Mouse (Mus musculus): ENCODE data around the gene Nfatc2ip. TPM values are rescaled to one million over a fixed set of nuclear protein-coding genes. Genes with fewer than 3 reads are reported as not detected.
"Not testable (repeated sequence)": the region's sequence is repeated elsewhere in the genome, so short reads cannot be mapped to it uniquely, and the experiment has no call there.

Gene Nfatc2ip
- polyA plus RNA-seq, 1 experiment = 11.0 TPM

DNA sequence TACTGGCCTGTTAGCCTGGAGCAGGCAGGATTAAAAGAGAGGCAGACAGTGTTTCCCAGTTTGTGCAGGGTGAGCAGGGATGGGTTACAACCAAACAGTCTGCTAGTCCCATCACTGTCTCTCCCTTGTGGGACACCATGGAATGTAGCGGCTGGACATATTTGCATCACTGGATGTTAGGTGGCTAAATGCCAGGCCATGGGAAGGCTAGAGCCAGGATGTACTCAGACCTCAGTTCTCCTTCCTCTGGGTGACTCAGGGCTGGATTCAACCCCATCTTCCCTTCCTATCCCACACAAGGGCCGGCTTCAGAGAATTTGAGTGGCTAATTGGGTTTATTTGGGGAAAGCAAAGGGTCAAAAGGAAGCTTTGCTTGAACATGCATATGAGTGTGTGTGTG lies 12.1 kb upstream of the Nfatc2ip start:
- TF ChIP-seq CTCF (IDR thresholded peaks at IDR 0.05; ENCODE audit: borderline replicate concordance, extremely low read depth, insufficient read depth, insufficient read length) = no peak
- no peak for TF ChIP-seq POLR2A (IDR thresholded peaks at IDR 0.05; ENCODE audit: borderline replicate concordance, extremely low read depth, insufficient read depth, insufficient read length, poor library complexity, severe bottlenecking)
- DNase-seq (ENCODE audit: low read depth) = no peak

GRCm38 (mm10) chr7:126402518-126402917 lies 6.0 kb upstream of the Nfatc2ip start:
- not testable (repeated sequence) for DNase-seq (ENCODE audit: low read depth)

DNA sequence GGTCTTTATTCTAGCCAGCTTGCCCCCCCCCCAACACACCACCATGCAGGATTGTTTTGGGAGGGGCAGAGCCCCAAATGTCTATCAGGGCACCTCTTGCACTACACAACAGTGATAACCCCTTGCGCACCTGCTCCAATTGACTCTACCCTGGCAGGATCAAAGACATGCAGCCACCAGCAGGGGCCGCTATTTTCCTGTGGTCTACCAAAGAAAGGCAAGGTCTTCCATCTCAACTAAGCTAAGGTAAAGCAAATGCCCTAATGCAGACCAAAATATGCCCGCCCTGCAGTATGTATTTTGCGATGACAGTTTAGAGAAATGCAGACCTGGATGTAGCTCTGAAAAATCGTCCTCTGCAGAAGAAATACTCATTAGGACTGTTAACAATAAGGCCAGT lies 3.0 kb upstream of the Nfatc2ip start:
- no peak for TF ChIP-seq POLR2A (IDR thresholded peaks at IDR 0.05; ENCODE audit: borderline replicate concordance, extremely low read depth, insufficient read depth, insufficient read length, poor library complexity, severe bottlenecking)
- TF ChIP-seq CTCF (IDR thresholded peaks at IDR 0.05; ENCODE audit: borderline replicate concordance, extremely low read depth, insufficient read depth, insufficient read length) = peak; percentile 91
- DNase-seq (ENCODE audit: low read depth) = peak; percentile 87

- DNase-seq (ENCODE audit: low read depth) = no peak
- no peak for TF ChIP-seq CTCF (IDR thresholded peaks at IDR 0.05; ENCODE audit: borderline replicate concordance, extremely low read depth, insufficient read depth, insufficient read length)
- no peak for TF ChIP-seq POLR2A (IDR thresholded peaks at IDR 0.05; ENCODE audit: borderline replicate concordance, extremely low read depth, insufficient read depth, insufficient read length, poor library complexity, severe bottlenecking)
These were observed 1.3 kb upstream of the Nfatc2ip start for GRCm38 (mm10) chr7:126397822-126398221.

- no peak for DNase-seq (ENCODE audit: low read depth)
- TF ChIP-seq CTCF (IDR thresholded peaks at IDR 0.05; ENCODE audit: borderline replicate concordance, extremely low read depth, insufficient read depth, insufficient read length) (no peak), POLR2A (IDR thresholded peaks at IDR 0.05; ENCODE audit: borderline replicate concordance, extremely low read depth, insufficient read depth, insufficient read length, poor library complexity, severe bottlenecking) (no peak)
These were observed 684 bp upstream of the Nfatc2ip start for GRCm38 (mm10) chr7:126397221-126397620.

- not testable (repeated sequence) for DNase-seq (ENCODE audit: low read depth)
These were observed 4.3 kb downstream of the Nfatc2ip start for GRCm38 (mm10) chr7:126392086-126392884.

- TF ChIP-seq CTCF (IDR thresholded peaks at IDR 0.05; ENCODE audit: borderline replicate concordance, extremely low read depth, insufficient read depth, insufficient read length) (no peak), POLR2A (IDR thresholded peaks at IDR 0.05; ENCODE audit: borderline replicate concordance, extremely low read depth, insufficient read depth, insufficient read length, poor library complexity, severe bottlenecking) (no peak)
- no peak for DNase-seq (ENCODE audit: low read depth)
These were observed 8.4 kb downstream of the Nfatc2ip start for GRCm38 (mm10) chr7:126388185-126388584.

DNA sequence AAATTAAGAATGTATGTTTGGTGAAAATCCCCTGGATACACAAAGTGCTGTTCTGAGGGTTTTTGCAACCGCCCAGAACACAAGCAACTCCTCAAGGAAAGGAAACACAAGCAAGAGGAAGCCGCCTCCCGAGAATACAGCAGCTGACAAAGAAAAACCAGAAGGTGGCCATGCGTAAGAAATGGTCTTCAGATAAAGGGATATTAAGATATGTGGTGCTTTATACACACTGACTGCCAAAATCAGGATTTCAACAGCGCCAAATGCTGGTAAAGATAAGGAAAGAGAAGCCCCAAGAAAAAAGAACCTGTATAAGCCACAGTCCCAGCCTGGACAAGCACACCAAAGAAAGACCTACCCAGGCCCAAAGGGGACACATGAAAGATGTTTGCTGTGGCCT lies 13.0 kb downstream of the Nfatc2ip start:
- DNase-seq (ENCODE audit: low read depth) = no peak
- TF ChIP-seq POLR2A (IDR thresholded peaks at IDR 0.05; ENCODE audit: borderline replicate concordance, extremely low read depth, insufficient read depth, insufficient read length, poor library complexity, severe bottlenecking) = no peak
- TF ChIP-seq CTCF (IDR thresholded peaks at IDR 0.05; ENCODE audit: borderline replicate concordance, extremely low read depth, insufficient read depth, insufficient read length) = no peak

GRCm38 (mm10) chr7:126377278-126378158 lies 19.0 kb downstream of the Nfatc2ip start, which contains the start of gene Spns1:
Gene Spns1 (minus strand): TSS chr7:126377450.
- TF ChIP-seq CTCF (IDR thresholded peaks at IDR 0.05; ENCODE audit: borderline replicate concordance, extremely low read depth, insufficient read depth, insufficient read length) (peak; percentile 82), POLR2A (IDR thresholded peaks at IDR 0.05; ENCODE audit: borderline replicate concordance, extremely low read depth, insufficient read depth, insufficient read length, poor library complexity, severe bottlenecking) (peak; percentile 43; the same call in 1 of the 2 replicates)
- peak; percentile 99 for DNase-seq (ENCODE audit: low read depth)

DNA sequence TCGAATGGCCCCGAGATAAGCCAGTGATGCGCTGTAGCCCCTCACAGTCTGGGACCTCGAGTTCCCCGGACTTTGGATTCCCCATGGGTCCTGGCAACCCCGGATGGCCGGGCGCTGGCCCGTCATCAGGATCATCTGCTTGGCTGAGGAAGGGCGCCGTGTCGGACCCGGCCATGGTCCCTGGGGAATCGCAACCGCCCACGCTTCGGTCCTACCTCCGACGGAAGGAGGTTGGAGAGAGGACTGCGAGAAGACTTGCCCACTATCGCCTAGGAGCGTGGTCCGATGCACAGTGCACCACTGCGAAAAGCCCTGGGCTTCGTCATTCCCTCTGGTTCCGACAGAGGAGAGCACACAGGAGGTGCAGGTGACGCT lies 19.6 kb downstream of the Nfatc2ip start:
- DNase-seq (ENCODE audit: low read depth) = no peak
- TF ChIP-seq CTCF (IDR thresholded peaks at IDR 0.05; ENCODE audit: borderline replicate concordance, extremely low read depth, insufficient read depth, insufficient read length) (no peak), POLR2A (IDR thresholded peaks at IDR 0.05; ENCODE audit: borderline replicate concordance, extremely low read depth, insufficient read depth, insufficient read length, poor library complexity, severe bottlenecking) (no peak)

DNA sequence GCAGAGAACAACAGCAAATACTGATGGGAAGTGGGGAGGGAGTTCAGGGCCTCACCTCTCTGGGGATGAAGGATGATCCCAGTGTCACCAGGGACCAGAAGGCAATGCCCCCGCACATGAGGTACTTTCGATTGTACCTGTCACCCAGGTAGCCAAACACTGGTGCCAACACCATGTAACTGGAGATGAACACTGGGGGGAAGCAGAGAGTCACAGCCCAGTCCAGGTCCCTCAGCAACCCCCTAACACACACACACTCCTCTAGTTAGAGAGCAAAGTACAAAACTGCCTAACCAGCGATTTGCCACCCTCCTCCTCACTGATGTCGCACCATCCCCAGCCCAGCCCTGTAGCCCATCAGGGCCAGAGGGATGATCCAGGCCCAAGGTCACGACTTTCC lies 21.5 kb downstream of the Nfatc2ip start:
- peak; percentile 1; the same call in 1 of the 2 replicates for TF ChIP-seq CTCF (IDR thresholded peaks at IDR 0.05; ENCODE audit: borderline replicate concordance, extremely low read depth, insufficient read depth, insufficient read length)
- no peak for TF ChIP-seq POLR2A (IDR thresholded peaks at IDR 0.05; ENCODE audit: borderline replicate concordance, extremely low read depth, insufficient read depth, insufficient read length, poor library complexity, severe bottlenecking)
- DNase-seq (ENCODE audit: low read depth) = no peak

GRCm38 (mm10) chr7:126374526-126374925 lies 22.0 kb downstream of the Nfatc2ip start:
- TF ChIP-seq POLR2A (IDR thresholded peaks at IDR 0.05; ENCODE audit: borderline replicate concordance, extremely low read depth, insufficient read depth, insufficient read length, poor library complexity, severe bottlenecking) (no peak), CTCF (IDR thresholded peaks at IDR 0.05; ENCODE audit: borderline replicate concordance, extremely low read depth, insufficient read depth, insufficient read length) (no peak)
- no peak for DNase-seq (ENCODE audit: low read depth)
